Mouse (Mus musculus) embryonic facial prominence, embryonic 10.5 days (tissue): ENCODE measurements at regions not wholly inside any gene's neighbourhood (a gene's known extent, or its start where the extent isn't known, plus 50 kb on each side); places are given as distances from the start of the nearest gene placed in this dataset.

Experiments
- DNase-seq: peaks from one replicate; pipeline ENCODE4 v3.0.0-alpha.2; 2017; ENCODE audit warnings: low spot score
- H3K27ac ChIP-seq: fragments of 300-500 bp; sonication (generic); replicated peaks from 2 replicates; pipeline ENCODE4 v1.5.1; 2016; ENCODE audit warnings: mild to moderate bottlenecking
- H3K27me3 ChIP-seq: fragments of 300-500 bp; sonication (generic); replicated peaks from 2 replicates; pipeline ENCODE4 v1.6.1; 2016; ENCODE audit warnings: low read depth, mild to moderate bottlenecking; ENCODE audit not compliant: poor library complexity, severe bottlenecking
- H3K36me3 ChIP-seq: fragments of 300-500 bp; sonication (generic); replicated peaks from 2 replicates; pipeline ENCODE4 v1.6.1; 2016; ENCODE audit warnings: mild to moderate bottlenecking, moderate library complexity
- H3K4me1 ChIP-seq: fragments of 300-500 bp; sonication (generic); 2 replicates; pipeline ENCODE4 v1.6.1; 2016
- H3K4me3 ChIP-seq: fragments of 300-500 bp; sonication (generic); 2 replicates; pipeline ENCODE4 v1.5.1; 2016; ENCODE audit warnings: mild to moderate bottlenecking, moderate library complexity
- H3K9me3 ChIP-seq: fragments of 300-500 bp; sonication (generic); 2 replicates; pipeline ENCODE4 v1.6.1; 2016; ENCODE audit warnings: mild to moderate bottlenecking
- WGBS: fragments of 180-500 bp; shearing (Covaris S2); methylation state at CpG from one replicate; pipeline ENCODE4 v1.1.7; 2016; 5-methylcytosine and 5-hydroxymethylcytosine counted together

DNA sequence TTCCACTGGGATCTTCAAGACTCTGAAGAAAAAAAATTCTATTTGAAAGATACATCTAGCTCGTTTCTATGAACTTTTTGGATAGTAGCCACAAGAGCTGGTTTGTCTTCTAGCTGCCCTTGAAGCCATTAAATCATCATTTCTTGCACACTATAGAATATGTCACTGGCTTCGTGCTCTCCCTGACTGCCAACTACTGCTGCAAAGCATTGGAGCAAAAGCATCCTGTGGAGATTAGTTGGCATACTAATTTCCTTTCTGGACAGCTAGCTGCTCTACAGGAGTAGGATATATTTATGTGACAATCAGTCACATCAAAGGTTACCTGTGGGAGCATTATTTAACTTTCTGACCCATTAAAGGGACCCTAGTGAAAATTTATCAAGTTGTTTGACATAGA is 243.1 kb downstream of the Pdgfc start:
- no peaks in the 10 kb centered on the region for H3K27me3 ChIP-seq
- no peaks in the 10 kb centered on the region; the same call in 1 of the 2 replicates for H3K9me3 ChIP-seq
- no peaks in the 10 kb centered on the region for H3K4me1 ChIP-seq
- 73% methylated on average over 2 of the region's 2 CpGs for WGBS
- H3K4me3 ChIP-seq, result no peak overlapping the region
- no peak overlapping the region for H3K27ac ChIP-seq
- no peaks in the 10 kb centered on the region for H3K36me3 ChIP-seq
- DNase-seq, result no peak

DNA sequence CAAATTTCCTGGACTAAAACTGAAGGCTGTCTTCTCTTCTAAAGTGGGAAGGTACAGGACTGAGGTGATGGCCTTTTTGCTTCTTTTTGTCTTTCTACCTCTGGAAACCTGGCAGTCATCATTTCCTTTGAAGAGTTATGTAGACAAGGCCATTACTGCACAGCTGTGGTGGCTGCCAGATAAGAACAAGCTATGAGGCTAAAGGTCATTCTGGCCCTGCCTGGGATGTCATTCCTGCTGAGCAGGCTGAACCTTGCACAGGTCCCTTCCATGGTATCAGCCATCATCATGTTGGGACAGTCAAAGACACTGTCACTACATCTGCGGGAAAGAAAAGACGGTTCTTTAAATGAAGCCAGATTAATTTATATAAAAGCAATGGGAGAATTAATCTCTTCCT is 253.5 kb downstream of the Pdgfc start:
- peaks cover 9% of the 10 kb centered on the region for H3K4me1 ChIP-seq
- no peak overlapping the region for H3K4me3 ChIP-seq
- DNase-seq, result no peak
- H3K27ac ChIP-seq, result no peak overlapping the region
- no peaks in the 10 kb centered on the region for H3K27me3 ChIP-seq
- no peaks in the 10 kb centered on the region for H3K9me3 ChIP-seq
- WGBS, result 93% methylated on average over 2 of the region's 2 CpGs
- H3K36me3 ChIP-seq, result no peaks in the 10 kb centered on the region

DNA sequence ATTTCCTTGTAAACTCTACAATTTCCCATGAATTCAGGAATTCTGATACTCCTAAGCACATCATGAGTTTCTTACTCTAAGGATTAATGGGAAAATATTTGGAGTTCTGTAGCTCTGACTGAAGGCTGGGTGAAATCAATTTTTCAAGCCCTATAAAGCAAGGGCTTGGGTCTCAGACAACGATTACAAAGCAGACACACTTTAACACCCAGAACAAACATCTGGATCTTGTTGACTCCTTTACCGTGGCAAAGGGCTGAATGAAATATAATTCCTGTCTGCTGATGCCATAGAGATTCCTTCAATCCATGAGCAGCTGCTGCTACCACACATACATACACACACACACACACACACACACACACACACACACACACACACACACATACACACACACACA is 256.2 kb downstream of the Pdgfc start:
- WGBS, result 34% methylated on average over 2 of the region's 2 CpGs
- Histone ChIP-seq H3K4me1 (peaks cover 9% of the 10 kb centered on the region), H3K27me3 (no peaks in the 10 kb centered on the region), H3K9me3 (no peaks in the 10 kb centered on the region), H3K27ac (no peak overlapping the region), H3K4me3 (no peak overlapping the region), H3K36me3 (no peaks in the 10 kb centered on the region)
- DNase-seq, result peak; percentile 21

DNA sequence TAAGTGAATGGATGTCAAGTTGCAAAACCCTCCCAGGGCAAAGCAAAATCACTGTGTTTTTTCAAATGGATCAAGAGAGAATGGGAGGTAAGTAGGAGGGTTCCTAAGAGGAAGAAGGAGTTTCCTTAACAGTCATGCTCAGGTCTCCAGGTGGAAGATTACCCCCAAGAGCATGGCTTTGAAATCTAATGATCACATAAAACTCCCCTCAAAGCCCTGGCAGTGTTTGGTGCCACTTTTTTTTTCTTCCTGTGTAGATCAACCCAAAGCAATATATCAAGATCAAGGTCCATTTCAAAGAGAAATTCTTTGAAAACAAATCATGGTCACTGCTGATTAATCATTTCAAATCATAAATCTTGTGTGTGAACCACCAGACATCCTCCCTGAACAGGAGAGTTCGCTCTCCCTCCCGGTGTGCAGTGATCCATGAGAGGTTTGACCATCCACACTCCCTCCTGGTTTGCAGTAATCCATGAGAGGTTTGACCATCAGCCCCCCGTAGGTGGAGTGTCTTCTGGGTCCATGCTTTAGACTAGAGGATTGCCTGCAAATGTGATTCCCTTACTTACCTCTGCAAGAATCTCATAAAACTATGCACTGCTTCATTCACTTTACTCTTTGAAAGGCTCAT is 257.1 kb downstream of the Pdgfc start:
- no peaks in the 10 kb centered on the region for H3K9me3 ChIP-seq
- H3K27me3 ChIP-seq, result no peaks in the 10 kb centered on the region
- no peak overlapping the region; the same call in 1 of the 2 replicates for H3K27ac ChIP-seq
- H3K4me3 ChIP-seq, result no peak overlapping the region
- DNase-seq, result no peak
- WGBS, result 84% methylated on average over 3 of the region's 3 CpGs
- no peaks in the 10 kb centered on the region for H3K36me3 ChIP-seq
- H3K4me1 ChIP-seq, result peaks cover 9% of the 10 kb centered on the region

DNA sequence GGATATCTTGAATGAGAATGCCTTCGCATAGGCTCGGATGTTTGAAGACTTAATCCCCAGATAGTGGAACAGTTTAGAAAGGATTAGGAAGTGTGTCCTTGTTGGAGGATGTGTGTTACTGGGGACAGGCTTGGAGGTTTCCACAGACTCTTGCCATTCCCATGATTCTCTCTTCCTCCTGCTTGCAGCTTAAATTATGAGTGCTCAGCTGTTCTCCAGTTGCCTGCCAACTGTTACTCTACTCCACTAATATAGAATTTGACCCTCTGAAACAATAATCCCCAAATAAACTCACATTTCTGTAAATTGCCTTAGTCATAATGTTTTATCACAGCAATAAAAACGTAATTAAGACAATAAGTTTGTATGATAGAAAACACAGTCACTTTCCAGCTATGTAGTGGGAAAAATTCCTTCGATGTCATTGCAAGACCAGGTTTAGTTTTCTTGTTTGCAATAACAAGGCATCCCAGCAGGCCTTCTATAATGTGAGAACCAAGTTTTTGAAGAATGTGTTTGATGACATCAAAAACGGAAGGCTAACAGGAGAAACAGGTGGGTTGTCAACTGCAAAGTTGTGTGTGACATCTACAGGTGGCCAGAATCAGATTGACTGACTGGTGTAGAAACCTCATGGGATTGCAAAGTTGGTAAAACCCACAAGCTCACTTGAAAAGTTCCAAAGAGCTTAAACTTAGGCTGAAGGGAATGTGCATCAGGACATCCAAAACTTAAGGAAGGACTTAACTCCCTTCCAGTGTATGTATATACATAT is 268.0 kb downstream of the Pdgfc start:
- H3K36me3 ChIP-seq, result no peaks in the 10 kb centered on the region
- 85% methylated on average over 5 of the region's 5 CpGs for WGBS
- no peak overlapping the region for H3K27ac ChIP-seq
- H3K4me3 ChIP-seq, result no peak overlapping the region
- no peaks in the 10 kb centered on the region for H3K9me3 ChIP-seq
- H3K27me3 ChIP-seq, result no peaks in the 10 kb centered on the region
- DNase-seq, result no peak
- H3K4me1 ChIP-seq, result no peaks in the 10 kb centered on the region

DNA sequence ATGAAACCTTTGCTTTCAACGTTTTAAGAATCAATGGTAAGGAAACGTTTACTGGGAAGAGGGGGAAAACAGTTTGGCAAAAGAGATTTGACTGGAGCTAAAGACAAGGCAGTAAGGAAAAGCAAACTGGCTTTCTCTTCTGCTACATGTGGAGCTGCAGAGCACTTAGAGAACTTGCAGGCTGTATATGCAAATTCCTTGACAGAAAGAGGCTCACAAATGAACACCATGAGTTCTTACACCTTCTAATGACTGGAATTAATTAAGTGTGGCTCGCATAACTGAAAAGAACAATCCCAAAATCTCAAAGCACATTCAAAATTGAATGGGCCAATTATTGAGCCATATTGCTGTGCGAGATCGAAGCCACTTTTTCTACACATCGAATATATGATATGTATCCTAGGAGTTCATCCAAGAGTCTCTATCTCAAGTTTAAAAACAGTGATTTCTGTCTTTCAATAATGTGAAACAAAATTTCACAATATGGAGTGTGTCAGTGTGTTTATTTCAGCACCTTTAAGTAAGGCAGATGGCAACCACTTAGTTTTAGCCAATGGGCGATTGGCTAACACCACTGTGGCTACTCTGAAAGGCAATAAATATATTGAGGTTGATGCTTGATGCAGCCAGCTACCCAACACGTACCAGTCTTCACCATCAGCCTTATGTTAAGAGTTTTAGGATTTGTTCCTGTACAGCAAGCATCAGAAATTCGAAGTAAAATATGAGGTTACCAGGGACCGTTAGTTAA is 269.4 kb downstream of the Pdgfc start:
- H3K27me3 ChIP-seq, result no peaks in the 10 kb centered on the region
- no peaks in the 10 kb centered on the region for H3K9me3 ChIP-seq
- DNase-seq, result no peak
- no peaks in the 10 kb centered on the region for H3K4me1 ChIP-seq
- H3K4me3 ChIP-seq, result no peak overlapping the region
- no peak overlapping the region for H3K27ac ChIP-seq
- H3K36me3 ChIP-seq, result no peaks in the 10 kb centered on the region
- WGBS, result 81% methylated on average over 10 of the region's 10 CpGs

DNA sequence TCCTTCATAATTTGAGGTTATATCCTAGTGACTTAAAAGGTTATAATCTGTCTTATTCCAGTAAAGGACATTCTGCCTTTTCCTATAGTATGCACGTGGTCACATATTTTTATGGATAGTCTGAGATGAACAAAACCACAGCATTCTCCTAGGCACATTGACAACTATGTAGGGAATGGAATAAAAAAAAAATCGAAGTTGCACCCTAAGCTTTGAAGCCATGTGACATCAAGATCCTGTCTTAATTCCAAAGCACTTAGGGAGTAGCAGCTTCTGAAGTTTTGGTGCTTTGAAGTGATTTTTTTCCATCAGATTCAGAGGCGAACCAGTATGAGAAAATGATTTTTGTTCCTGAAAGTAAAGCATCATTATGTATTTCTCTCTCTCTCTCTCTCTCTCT is 290.6 kb downstream of the Pdgfc start:
- 73% methylated on average over 3 of the region's 3 CpGs for WGBS
- Histone ChIP-seq H3K4me1 (peaks cover 5% of the 10 kb centered on the region), H3K4me3 (no peak overlapping the region), H3K9me3 (no peaks in the 10 kb centered on the region), H3K36me3 (no peaks in the 10 kb centered on the region), H3K27ac (no peak overlapping the region), H3K27me3 (no peaks in the 10 kb centered on the region)
- DNase-seq, result no peak

DNA sequence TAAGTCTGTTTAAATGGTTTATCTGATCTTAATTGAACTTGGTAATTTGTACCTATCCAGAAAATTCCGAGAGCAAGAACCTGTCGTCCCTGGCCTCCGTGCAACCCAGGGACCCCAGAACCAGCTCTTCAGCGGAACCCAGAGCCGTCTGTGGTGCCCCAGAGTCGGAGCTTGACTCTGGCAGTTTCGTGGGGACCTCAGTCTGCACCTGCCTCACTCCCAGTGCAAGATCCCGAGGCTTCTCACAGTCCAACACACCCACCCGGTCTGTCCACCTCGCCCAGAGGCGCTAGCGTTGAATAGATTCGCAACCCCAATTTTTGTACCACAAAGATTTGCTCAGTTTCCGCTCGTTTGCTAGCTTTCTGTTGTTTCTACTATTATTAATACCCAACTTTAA is 315.5 kb downstream of the Pdgfc start:
- H3K9me3 ChIP-seq, result no peaks in the 10 kb centered on the region
- no peaks in the 10 kb centered on the region for H3K36me3 ChIP-seq
- no peak overlapping the region for H3K4me3 ChIP-seq
- H3K27ac ChIP-seq, result no peak overlapping the region
- no peaks in the 10 kb centered on the region for H3K4me1 ChIP-seq
- no peak for DNase-seq
- no peaks in the 10 kb centered on the region for H3K27me3 ChIP-seq
- WGBS, result 92% methylated on average over 15 of the region's 15 CpGs

DNA sequence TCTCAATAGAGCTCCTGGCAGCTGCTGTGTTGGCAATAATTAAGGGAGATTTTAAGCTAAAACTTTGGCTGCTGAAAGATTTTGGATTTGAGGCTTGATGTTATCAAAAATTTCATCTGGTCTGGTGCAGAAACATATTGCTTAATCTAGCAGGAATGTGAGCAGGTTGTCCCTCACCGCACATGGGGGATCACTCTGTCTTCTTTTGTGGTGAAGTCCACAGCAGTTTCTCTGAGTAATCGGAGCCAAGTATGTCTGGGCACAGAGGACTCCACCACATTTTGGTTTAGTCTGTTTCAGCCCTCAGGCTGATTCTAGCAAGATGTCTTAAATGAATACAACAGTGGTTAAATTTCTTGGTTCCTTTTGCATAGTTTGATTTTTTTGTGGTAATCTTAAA is 331.7 kb downstream of the Pdgfc start:
- WGBS, result 84% methylated on average over 2 of the region's 2 CpGs
- no peak overlapping the region for H3K4me3 ChIP-seq

DNA sequence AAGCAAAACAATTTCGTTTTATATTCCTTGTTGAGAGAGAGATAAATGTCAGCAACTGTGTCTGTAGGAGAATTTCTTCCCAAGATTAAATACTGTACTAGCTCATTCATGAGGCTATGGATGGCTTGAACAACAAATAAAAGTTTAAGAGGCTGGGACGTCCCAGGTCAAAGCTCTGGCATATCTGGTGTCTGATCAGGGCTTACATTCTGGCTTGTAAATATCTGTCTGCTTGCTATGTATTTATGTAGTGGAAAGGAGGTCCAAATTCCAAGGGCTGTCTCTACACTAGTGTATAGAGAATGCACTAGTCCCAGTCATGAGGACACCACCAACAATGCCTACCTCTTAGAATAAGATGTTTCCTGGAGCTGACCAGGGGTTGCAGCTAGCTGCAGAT is 332.4 kb downstream of the Pdgfc start:
- WGBS, result 77% methylated on average over 2 of the region's 2 CpGs

More for the DNA sequence above, 331.7 kb downstream of the Pdgfc start:
- DNase-seq, result no peak
- H3K4me1 ChIP-seq, result no peaks in the 10 kb centered on the region
- no peaks in the 10 kb centered on the region for H3K9me3 ChIP-seq
- H3K27me3 ChIP-seq, result no peaks in the 10 kb centered on the region
- H3K27ac ChIP-seq, result no peak overlapping the region
- no peaks in the 10 kb centered on the region for H3K36me3 ChIP-seq

DNA sequence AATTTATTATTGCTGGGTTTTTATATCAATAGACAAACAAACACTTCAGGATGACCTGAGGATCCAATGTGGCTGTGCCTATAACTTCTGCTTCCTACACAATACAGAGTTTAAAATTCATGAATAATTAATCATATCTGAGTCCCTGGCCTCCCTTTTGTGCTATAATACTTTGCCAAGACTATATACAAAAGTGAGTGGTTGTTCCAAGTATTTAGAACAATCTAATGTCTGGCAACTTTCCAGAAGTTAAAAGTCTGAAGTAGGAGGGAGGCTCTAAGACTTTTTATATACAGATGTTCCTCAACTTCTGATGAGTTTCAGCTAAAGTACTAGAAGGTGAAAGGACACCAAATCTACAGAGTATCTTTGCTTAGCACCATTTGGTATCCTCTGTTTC is 333.5 kb downstream of the Pdgfc start:
- H3K27me3 ChIP-seq, result no peaks in the 10 kb centered on the region
- no peaks in the 10 kb centered on the region for H3K9me3 ChIP-seq
- no peak overlapping the region for H3K27ac ChIP-seq
- H3K4me1 ChIP-seq, result no peaks in the 10 kb centered on the region
- H3K36me3 ChIP-seq, result no peaks in the 10 kb centered on the region
- no peak for DNase-seq
- H3K4me3 ChIP-seq, result no peak overlapping the region

More for the DNA sequence above, 332.4 kb downstream of the Pdgfc start:
- Histone ChIP-seq H3K27ac (no peak overlapping the region), H3K27me3 (no peaks in the 10 kb centered on the region), H3K4me3 (no peak overlapping the region), H3K36me3 (no peaks in the 10 kb centered on the region), H3K9me3 (no peaks in the 10 kb centered on the region), H3K4me1 (no peaks in the 10 kb centered on the region)
- no peak for DNase-seq

DNA sequence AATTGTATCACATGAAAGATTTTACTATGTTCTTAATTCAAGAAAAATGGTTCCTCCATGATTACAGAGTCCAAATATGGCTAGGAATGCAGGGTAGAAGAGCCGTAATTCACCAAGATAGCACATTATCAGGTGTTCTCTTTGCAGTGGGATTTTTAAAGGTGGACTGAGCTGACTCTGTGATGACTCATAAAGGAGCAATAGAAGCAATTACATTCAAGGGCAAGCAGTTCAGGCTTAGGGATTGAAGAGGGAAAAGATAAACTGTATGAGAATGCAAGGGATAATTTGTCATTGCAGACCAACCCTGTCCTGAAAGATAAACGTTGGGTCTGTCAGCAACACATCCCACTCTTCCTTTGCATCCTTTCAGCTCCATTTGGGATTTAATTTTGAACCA is 339.8 kb downstream of the Pdgfc start:
- no peaks in the 10 kb centered on the region for H3K36me3 ChIP-seq
- DNase-seq, result no peak
- H3K27ac ChIP-seq, result no peak overlapping the region
- no peaks in the 10 kb centered on the region for H3K9me3 ChIP-seq
- no peaks in the 10 kb centered on the region for H3K27me3 ChIP-seq
- H3K4me3 ChIP-seq, result no peak overlapping the region
- 82% methylated on average over 2 of the region's 2 CpGs for WGBS
- peaks cover 8% of the 10 kb centered on the region for H3K4me1 ChIP-seq

DNA sequence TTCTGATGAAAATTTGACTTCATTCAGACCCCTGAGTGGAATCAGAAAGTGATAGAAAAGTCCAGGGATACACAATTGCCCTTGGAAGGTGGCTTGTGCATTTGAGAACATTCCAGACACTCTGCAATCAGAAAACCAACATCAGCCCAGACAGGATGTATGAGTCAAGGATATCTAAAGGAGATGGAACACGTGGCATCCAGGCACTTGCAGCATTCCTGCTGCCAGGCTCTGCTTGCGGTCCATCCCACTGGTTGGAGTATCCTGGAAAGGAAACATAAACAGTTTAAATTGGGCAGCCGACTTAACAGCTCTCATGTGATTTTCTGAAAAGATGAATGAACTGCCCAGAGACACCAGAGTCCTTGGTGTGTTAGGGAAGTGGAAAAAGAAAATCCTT is 341.2 kb downstream of the Pdgfc start:
- Histone ChIP-seq H3K27ac (no peak overlapping the region), H3K27me3 (no peaks in the 10 kb centered on the region), H3K4me3 (no peak overlapping the region), H3K9me3 (no peaks in the 10 kb centered on the region), H3K36me3 (no peaks in the 10 kb centered on the region), H3K4me1 (peaks cover 8% of the 10 kb centered on the region)
- WGBS, result 43% methylated on average over 3 of the region's 3 CpGs
- DNase-seq, result peak; percentile 14
